Mouse (Mus musculus) liver, adult 2 months (tissue): ENCODE data around the gene Plscr1. TPM values are rescaled to one million over a fixed set of nuclear protein-coding genes. Genes with fewer than 3 reads are reported as not detected.

Experiments used
- DNase-seq: peaks from one replicate; pipeline ENCODE4 v3.0.0-alpha.2; 2011; ENCODE audit warnings: low read depth, low spot score; ENCODE audit errors: extremely low read depth
- H3K27ac ChIP-seq: fragments of 200-500 bp; replicated peaks from 2 replicates; pipeline ENCODE4 v1.5.1; 2012; ENCODE audit warnings: low read depth, mild to moderate bottlenecking, control low read depth, inconsistent platforms, low read length; ENCODE audit not compliant: insufficient read depth
- H3K27me3 ChIP-seq: fragments of 200-500 bp; 2 replicates; pipeline ENCODE4 v1.6.1; 2012; ENCODE audit warnings: mild to moderate bottlenecking, moderate library complexity, low read length, inconsistent platforms; ENCODE audit not compliant: control insufficient read depth, insufficient read depth
- H3K36me3 ChIP-seq: fragments of 200-500 bp; 2 replicates; pipeline ENCODE4 v1.6.1; 2012; ENCODE audit warnings: low read length, inconsistent platforms; ENCODE audit not compliant: control insufficient read depth, insufficient read depth
- H3K4me1 ChIP-seq: fragments of 200-500 bp; 2 replicates; pipeline ENCODE4 v1.6.1; 2011; ENCODE audit warnings: low read length; ENCODE audit not compliant: control insufficient read depth, insufficient read depth
- H3K4me3 ChIP-seq: fragments of 200-500 bp; 2 replicates; pipeline ENCODE4 v1.5.1; 2011; ENCODE audit warnings: low read depth, mild to moderate bottlenecking, control low read depth, low read length, moderate library complexity; ENCODE audit not compliant: insufficient read depth
- H3K79me2 ChIP-seq: fragments of 200-500 bp; 2 replicates; pipeline ENCODE4 v1.6.1; 2012; ENCODE audit warnings: inconsistent platforms, mild to moderate bottlenecking, low read length, moderate library complexity; ENCODE audit not compliant: control insufficient read depth, insufficient read depth
- H3K9ac ChIP-seq: fragments of 200-500 bp; 2 replicates; pipeline ENCODE4 v1.6.1; 2012; ENCODE audit warnings: low read depth, mild to moderate bottlenecking, control low read depth, inconsistent platforms, low read length
- CTCF ChIP-seq: fragments of 200-500 bp; IDR thresholded peaks from 2 replicates; pipeline ENCODE4 v1.5.1; 2011; ENCODE audit warnings: low read depth, low read length, control low read depth
- POLR2A ChIP-seq: fragments of 200-500 bp; IDR thresholded peaks from 2 replicates; pipeline ENCODE4 v1.6.1; 2011; ENCODE audit warnings: low read length, control low read depth; ENCODE audit not compliant: insufficient read depth; ENCODE audit errors: extremely low read depth
- WGBS: fragments of 180-500 bp; shearing (Covaris S2); methylation state at CpG from one replicate; pipeline ENCODE4 v1.1.7; 2018; 5-methylcytosine and 5-hydroxymethylcytosine counted together
- polyA plus RNA-seq: library from polyadenylated mRNA; depleted of rRNA; stranded (reverse); fragments of >200 nt; gene quantifications from 2 replicates; pipeline ENCODE4 v1.2.3, GENCODE M21; 2012
- total RNA-seq: library from RNA; depleted of rRNA; stranded (reverse); fragments of >200 nt; gene quantifications from 2 replicates; pipeline ENCODE4 v1.2.3, GENCODE M21; 2014

Plscr1 gene
- total and polyA plus RNA-seq, 2 experiments = 9.9 to 18.3 TPM

GRCm38 (mm10) chr9:92280048-92280447 is 30.5 kb downstream of the Plscr1 start:
- Histone ChIP-seq H3K27ac (no peak overlapping the region), H3K27me3 (no peaks in the 10 kb centered on the region), H3K9ac (no peak overlapping the region), H3K36me3 (no peaks in the 10 kb centered on the region), H3K4me3 (no peak overlapping the region), H3K79me2 (peaks cover 6% of the 10 kb centered on the region; the same call in 1 of the 2 replicates), H3K4me1 (peaks cover 8% of the 10 kb centered on the region)
- WGBS = 86% methylated on average over 1 of the region's 1 CpGs
- no peak for DNase-seq
- no peak for TF ChIP-seq CTCF
- TF ChIP-seq POLR2A = no peak

- Histone ChIP-seq H3K27ac (no peak overlapping the region), H3K9ac (no peak overlapping the region), H3K79me2 (peaks cover 4% of the 10 kb centered on the region; the same call in 1 of the 2 replicates), H3K36me3 (peaks cover 4% of the 10 kb centered on the region; the same call in 1 of the 2 replicates), H3K27me3 (no peaks in the 10 kb centered on the region), H3K4me1 (no peaks in the 10 kb centered on the region), H3K4me3 (no peak overlapping the region)
- no peak for TF ChIP-seq CTCF
- TF ChIP-seq POLR2A = no peak
- no peak for DNase-seq
- 76% methylated on average over 7 of the region's 7 CpGs for WGBS
Observed at GRCm38 (mm10) chr9:92282563-92283171, 33.1 kb downstream of the Plscr1 start.

- H3K27me3 ChIP-seq = no peaks in the 10 kb centered on the region
- H3K9ac ChIP-seq = no peak overlapping the region
- no peak overlapping the region for H3K27ac ChIP-seq
- DNase-seq = no peak
- no peak overlapping the region for H3K4me3 ChIP-seq
- no peak for TF ChIP-seq CTCF
- no peak for TF ChIP-seq POLR2A
- H3K4me1 ChIP-seq = no peaks in the 10 kb centered on the region
- H3K36me3 ChIP-seq = peaks cover 23% of the 10 kb centered on the region
- WGBS = 64% methylated on average over 3 of the region's 3 CpGs
- H3K79me2 ChIP-seq = no peaks in the 10 kb centered on the region
Observed at GRCm38 (mm10) chr9:92289675-92290074, 40.1 kb downstream of the Plscr1 start.

GRCm38 (mm10) chr9:92292169-92292568 is 42.6 kb downstream of the Plscr1 start:
- WGBS = 85% methylated on average over 2 of the region's 2 CpGs

GRCm38 (mm10) chr9:92292922-92293321 is 43.4 kb downstream of the Plscr1 start:
- Histone ChIP-seq H3K9ac (no peak overlapping the region), H3K4me3 (no peak overlapping the region), H3K4me1 (no peaks in the 10 kb centered on the region), H3K79me2 (no peaks in the 10 kb centered on the region), H3K27me3 (no peaks in the 10 kb centered on the region), H3K36me3 (peaks cover 19% of the 10 kb centered on the region), H3K27ac (no peak overlapping the region)
- TF ChIP-seq CTCF (no peak), POLR2A (no peak)
- 85% methylated on average over 3 of the region's 3 CpGs for WGBS
- DNase-seq = no peak

More at GRCm38 (mm10) chr9:92292169-92292568, 42.6 kb downstream of the Plscr1 start:
- TF ChIP-seq POLR2A = no peak
- H3K27ac ChIP-seq = no peak overlapping the region
- H3K79me2 ChIP-seq = no peaks in the 10 kb centered on the region
- H3K9ac ChIP-seq = no peak overlapping the region
- H3K36me3 ChIP-seq = peaks cover 23% of the 10 kb centered on the region
- H3K4me1 ChIP-seq = no peaks in the 10 kb centered on the region
- DNase-seq = no peak
- H3K4me3 ChIP-seq = no peak overlapping the region
- no peaks in the 10 kb centered on the region for H3K27me3 ChIP-seq
